Mouse (Mus musculus) kidney, adult 2 months (tissue): ENCODE data around the gene Mcf2l. TPM values are rescaled to one million over a fixed set of nuclear protein-coding genes. Genes with fewer than 3 reads are reported as not detected.

ENCODE experiments used
- DNase-seq: peaks from one replicate; pipeline ENCODE4 v3.0.0; 2021
- H3K27ac ChIP-seq: fragments of 200-500 bp; 2 replicates; pipeline ENCODE4 v1.5.1; 2012; ENCODE audit warnings: low read depth, low read length, control low read depth, inconsistent platforms; ENCODE audit not compliant: insufficient read depth
- H3K27me3 ChIP-seq: fragments of 200-500 bp; replicated peaks from 2 replicates; pipeline ENCODE4 v1.6.1; 2012; ENCODE audit warnings: mild to moderate bottlenecking, moderate library complexity, low read length, inconsistent platforms; ENCODE audit not compliant: control insufficient read depth, insufficient read depth
- H3K36me3 ChIP-seq: fragments of 200-500 bp; 2 replicates; pipeline ENCODE4 v1.6.1; 2012; ENCODE audit warnings: mild to moderate bottlenecking, moderate library complexity, low read length, inconsistent platforms; ENCODE audit not compliant: control insufficient read depth, insufficient read depth
- H3K4me1 ChIP-seq: fragments of 200-500 bp; 2 replicates; pipeline ENCODE4 v1.6.1; 2011; ENCODE audit warnings: low read length; ENCODE audit not compliant: control insufficient read depth, insufficient read depth
- H3K4me3 ChIP-seq: fragments of 200-500 bp; 2 replicates; pipeline ENCODE4 v1.5.1; 2011; ENCODE audit warnings: mild to moderate bottlenecking, low read depth, low read length, control low read depth; ENCODE audit not compliant: insufficient read depth
- CTCF ChIP-seq: fragments of 200-500 bp; conservative IDR thresholded peaks from 2 replicates; pipeline ENCODE4 v1.5.1; 2011; ENCODE audit warnings: low read depth, mild to moderate bottlenecking, control low read depth, low read length, moderate library complexity, mixed read lengths; ENCODE audit not compliant: insufficient read depth, insufficient read length
- POLR2A ChIP-seq: fragments of 200-500 bp; IDR thresholded peaks from one replicate; pipeline ENCODE4 v1.6.1; 2011; ENCODE audit warnings: low read depth, low read length, control low read depth
- WGBS: fragments of 180-500 bp; shearing (Covaris S2); methylation state at CpG from one replicate; pipeline ENCODE4 v1.1.7; 2018; 5-methylcytosine and 5-hydroxymethylcytosine counted together
- polyA plus RNA-seq: library from polyadenylated mRNA; depleted of rRNA; stranded (reverse); fragments of >200 nt; gene quantifications from 2 replicates; pipeline ENCODE4 v1.2.3, GENCODE M21; 2012

The Mcf2l gene
- polyA plus RNA-seq, 1 experiment: 15.1 TPM

DNA sequence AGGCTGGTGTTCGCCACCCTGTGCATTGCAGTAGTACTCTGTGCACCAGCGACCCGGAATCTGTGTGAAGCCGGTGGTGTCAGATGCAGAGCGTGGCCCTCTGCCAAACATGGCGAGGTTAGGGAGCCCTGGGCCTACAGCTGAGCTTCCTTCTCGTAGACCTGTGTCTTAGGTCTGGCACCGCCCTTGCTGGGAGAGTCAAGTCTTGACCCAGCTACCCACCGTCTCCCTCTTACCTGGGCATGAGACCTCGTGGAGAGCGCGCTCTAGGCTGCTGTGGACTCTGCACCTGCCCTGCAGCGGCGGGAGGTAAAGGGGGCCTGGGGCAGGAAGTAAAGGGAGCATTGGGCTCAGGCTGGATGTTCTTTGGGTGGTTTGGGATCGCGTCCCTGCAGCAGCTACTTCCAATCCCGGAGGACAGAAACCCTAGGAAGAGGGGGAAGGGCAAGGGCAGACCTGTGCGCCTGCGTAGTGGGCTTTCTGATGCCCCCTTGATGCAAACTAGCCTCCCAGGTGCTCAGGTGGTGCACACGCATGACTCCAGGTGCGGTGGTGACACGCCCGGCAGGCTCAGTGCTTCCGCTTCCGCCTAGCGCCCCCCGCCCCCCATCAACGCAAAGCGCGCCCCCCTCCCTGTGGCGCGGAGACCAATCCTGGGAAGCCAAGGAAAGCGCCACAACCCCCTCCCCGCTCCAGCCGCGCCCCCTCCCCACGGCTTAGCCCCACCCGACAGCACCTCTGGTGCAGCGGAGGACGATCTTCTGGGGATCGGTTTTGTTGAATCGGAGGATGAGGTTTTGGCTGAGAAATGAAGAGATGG is 41.8 kb downstream of the Mcf2l start:
- Histone ChIP-seq H3K36me3 (no peaks in the 10 kb centered on the region), H3K4me3 (peak overlapping the region; percentile 12), H3K27me3 (no peaks in the 10 kb centered on the region), H3K27ac (no peak overlapping the region), H3K4me1 (peaks cover 11% of the 10 kb centered on the region)
- WGBS: 19% methylated on average over 42 of the region's 42 CpGs
- TF ChIP-seq POLR2A (no peak), CTCF (no peak)
- DNase-seq: no peak

DNA sequence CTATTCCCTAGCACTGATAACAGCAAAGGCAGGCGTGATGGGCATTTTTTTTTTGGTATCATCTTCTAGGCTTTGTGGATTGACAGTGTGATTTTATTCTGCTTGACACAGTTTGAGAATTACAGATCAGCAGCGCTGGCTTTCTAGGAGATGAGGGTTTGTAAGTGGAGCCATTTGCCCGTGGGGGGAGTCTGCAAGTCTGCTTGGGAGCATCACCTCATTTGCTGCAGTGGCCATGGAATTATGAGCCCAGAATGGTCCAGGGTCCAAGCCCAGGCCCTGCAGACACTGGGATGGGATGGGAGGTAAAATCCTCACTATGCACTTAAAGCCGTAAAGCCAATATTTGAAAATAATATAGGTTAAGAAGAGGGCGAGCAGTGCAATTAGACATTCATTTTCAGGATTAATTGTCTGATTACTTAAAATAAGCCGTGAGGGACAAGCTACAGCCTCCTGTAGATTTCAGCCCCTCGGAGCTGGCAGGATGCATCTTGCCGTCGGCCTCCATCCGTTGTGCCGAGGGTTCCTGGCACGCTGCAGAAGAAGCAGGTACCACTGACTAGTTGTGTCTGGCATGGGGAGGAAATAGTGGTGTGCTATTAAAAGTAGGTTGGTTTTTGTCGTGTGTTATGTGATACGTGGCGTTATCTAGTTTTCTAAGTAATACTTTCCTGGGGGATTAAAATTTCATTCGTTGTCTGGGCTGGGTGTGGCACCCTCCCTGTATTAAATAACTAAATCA is 42.7 kb downstream of the Mcf2l start:
- TF ChIP-seq POLR2A: no peak
- TF ChIP-seq CTCF: no peak
- Histone ChIP-seq H3K27ac (no peak overlapping the region), H3K36me3 (no peaks in the 10 kb centered on the region), H3K4me3 (no peak overlapping the region), H3K4me1 (peaks cover 11% of the 10 kb centered on the region), H3K27me3 (no peaks in the 10 kb centered on the region)
- no peak for DNase-seq
- 80% methylated on average over 16 of the region's 16 CpGs for WGBS

- TF ChIP-seq POLR2A (no peak), CTCF (no peak)
- Histone ChIP-seq H3K27me3 (no peaks in the 10 kb centered on the region), H3K36me3 (no peaks in the 10 kb centered on the region), H3K27ac (no peak overlapping the region), H3K4me1 (peaks cover 4% of the 10 kb centered on the region; the same call in 1 of the 2 replicates), H3K4me3 (no peak overlapping the region)
- DNase-seq: no peak
- 82% methylated on average over 3 of the region's 3 CpGs for whole genome bisulfite sequencing
Observed at GRCm38 (mm10) chr8:12917029-12917428, 43.4 kb downstream of the Mcf2l start.

- WGBS: 34% methylated on average over 4 of the region's 4 CpGs
- Histone ChIP-seq H3K27me3 (no peaks in the 10 kb centered on the region), H3K36me3 (no peaks in the 10 kb centered on the region), H3K27ac (peak overlapping the region; percentile 33; the same call in 1 of the 2 replicates), H3K4me1 (peaks cover 3% of the 10 kb centered on the region; the same call in 1 of the 2 replicates), H3K4me3 (no peak overlapping the region)
- peak; percentile 82 for DNase-seq
- TF ChIP-seq CTCF (no peak), POLR2A (no peak)
Observed at GRCm38 (mm10) chr8:12917831-12918230, 44.2 kb downstream of the Mcf2l start.

GRCm38 (mm10) chr8:12920599-12920998 is 47.0 kb downstream of the Mcf2l start:
- no peak for TF ChIP-seq CTCF
- no peak for TF ChIP-seq POLR2A
- whole genome bisulfite sequencing: 78% methylated on average over 4 of the region's 4 CpGs

DNA sequence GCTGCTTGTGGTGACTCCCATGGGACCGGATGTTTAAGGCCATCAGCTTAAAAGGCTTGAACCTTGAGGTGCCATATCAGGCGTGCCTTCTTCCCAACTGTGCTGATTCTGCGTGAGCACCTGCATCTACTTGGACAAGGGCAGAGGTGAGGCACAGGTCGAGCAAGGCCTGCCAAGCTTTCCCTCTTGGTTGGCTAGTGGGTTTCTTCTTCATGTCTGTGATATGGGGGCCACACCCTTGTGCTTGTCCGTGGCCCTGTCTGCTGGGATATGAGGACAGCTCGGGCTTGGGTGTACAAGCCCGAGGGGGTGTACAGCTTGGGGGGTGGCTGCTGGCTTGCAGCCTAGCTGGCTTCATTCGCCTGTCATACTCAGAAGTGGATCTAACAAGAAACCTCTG is 51.4 kb downstream of the Mcf2l start:
- Histone ChIP-seq H3K4me1 (peaks cover 14% of the 10 kb centered on the region), H3K27ac (peak overlapping the region; percentile 89; the same call in 1 of the 2 replicates), H3K4me3 (no peak overlapping the region), H3K36me3 (no peaks in the 10 kb centered on the region), H3K27me3 (no peaks in the 10 kb centered on the region)
- 70% methylated on average over 8 of the region's 8 CpGs for WGBS
- TF ChIP-seq POLR2A: no peak
- TF ChIP-seq CTCF: no peak
- DNase-seq: no peak

More at GRCm38 (mm10) chr8:12920599-12920998, 47.0 kb downstream of the Mcf2l start:
- H3K4me1 ChIP-seq: peaks cover 13% of the 10 kb centered on the region
- DNase-seq: no peak
- H3K4me3 ChIP-seq: no peak overlapping the region
- no peaks in the 10 kb centered on the region for H3K36me3 ChIP-seq
- H3K27ac ChIP-seq: no peak overlapping the region
- no peaks in the 10 kb centered on the region for H3K27me3 ChIP-seq

DNA sequence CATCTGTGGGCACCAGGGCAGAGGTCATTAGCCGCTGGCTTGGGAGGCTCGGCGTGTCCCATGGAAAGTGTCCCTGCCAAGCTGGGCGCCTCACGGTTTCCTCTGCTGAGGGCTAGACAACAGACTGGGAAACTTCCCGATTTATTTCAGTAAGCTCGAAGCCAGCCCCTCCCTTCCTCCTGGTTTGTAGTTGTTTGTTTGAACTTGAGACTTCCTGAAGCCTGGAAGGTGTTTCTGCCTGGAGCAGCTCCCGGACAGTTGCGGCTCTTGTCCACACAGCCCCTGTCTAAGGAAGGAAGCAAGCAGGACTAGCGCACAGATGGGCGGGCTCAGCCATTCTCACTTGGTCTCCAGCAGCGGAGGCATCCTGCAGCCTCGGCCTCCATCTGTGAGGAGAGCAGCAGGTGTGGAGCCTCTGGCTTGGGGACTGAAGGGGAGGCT is 52.4 kb downstream of the Mcf2l start:
- Histone ChIP-seq H3K36me3 (no peaks in the 10 kb centered on the region), H3K27ac (peak overlapping the region; percentile 89), H3K27me3 (no peaks in the 10 kb centered on the region), H3K4me1 (peaks cover 14% of the 10 kb centered on the region), H3K4me3 (peak overlapping the region; percentile 58)
- WGBS: 23% methylated on average over 13 of the region's 13 CpGs
- DNase-seq: peak; percentile 91
- peak; percentile 21 for TF ChIP-seq POLR2A
- no peak for TF ChIP-seq CTCF
